Mouse (Mus musculus) ES-CJ7 (cell line): Measurements from ENCODE around the gene Slc25a44.
"Not testable (repeated sequence)": the region's sequence is repeated elsewhere in the genome, so short reads cannot be mapped to it uniquely, and the experiment has no call there.

Experiments used
- DNase-seq: peaks from one replicate; pipeline ENCODE4 v3.0.0; 2011; ENCODE audit warnings: low read depth, low spot score

The Slc25a44 gene

DNA sequence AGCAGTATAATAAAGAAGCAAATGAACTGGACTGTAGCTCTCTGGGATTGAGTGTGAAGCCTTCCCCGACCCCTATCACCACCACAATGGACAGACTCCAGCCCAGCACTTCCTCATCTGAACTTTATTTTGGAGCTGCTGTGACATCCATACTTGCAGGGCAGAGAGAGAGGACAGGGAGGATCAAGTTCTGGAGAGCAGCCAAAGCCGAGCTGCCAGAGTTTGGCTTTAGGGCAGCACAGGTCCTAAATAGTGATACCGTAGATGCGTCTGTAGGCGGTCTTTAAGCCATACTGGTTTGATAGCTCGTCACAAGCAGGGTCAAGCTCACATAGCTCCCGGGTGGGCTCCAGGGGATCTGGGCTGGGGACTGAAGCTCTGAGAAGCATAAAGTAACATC is 56.4 kb downstream of the Slc25a44 start:
- DNase-seq = not testable (repeated sequence)

DNA sequence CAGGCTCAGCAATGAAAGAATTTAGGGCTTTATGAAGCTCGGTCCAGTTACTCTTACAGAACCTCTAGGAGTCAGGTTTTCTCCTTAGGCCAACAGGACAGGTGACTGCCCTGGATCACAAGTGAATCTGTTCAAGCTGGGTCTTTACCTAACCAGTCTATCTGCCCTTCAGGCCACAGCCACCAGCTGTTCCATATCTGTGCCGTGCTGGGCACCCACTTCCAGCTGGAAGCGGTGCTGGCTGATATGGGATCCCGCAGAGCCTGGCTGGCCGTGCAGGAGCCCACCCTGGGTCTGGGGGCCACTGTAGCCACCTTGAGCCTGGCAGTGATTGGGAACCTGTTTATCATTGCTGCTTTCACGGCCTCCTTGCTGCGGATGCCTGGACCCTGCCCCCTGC is 57.4 kb downstream of the Slc25a44 start:
- DNase-seq = not testable (repeated sequence)

GRCm38 (mm10) chr3:88366830-88367428 is 58.0 kb downstream of the Slc25a44 start:
- not testable (repeated sequence) for DNase-seq

GRCm38 (mm10) chr3:88365705-88366361 is 59.1 kb downstream of the Slc25a44 start:
- DNase-seq = peak; percentile 35

GRCm38 (mm10) chr3:88364337-88364736 is 60.6 kb downstream of the Slc25a44 start, which contains the start of gene Paqr6:
Gene Paqr6 (plus strand): TSS chr3:88364584.
- peak; percentile 87 for DNase-seq

DNA sequence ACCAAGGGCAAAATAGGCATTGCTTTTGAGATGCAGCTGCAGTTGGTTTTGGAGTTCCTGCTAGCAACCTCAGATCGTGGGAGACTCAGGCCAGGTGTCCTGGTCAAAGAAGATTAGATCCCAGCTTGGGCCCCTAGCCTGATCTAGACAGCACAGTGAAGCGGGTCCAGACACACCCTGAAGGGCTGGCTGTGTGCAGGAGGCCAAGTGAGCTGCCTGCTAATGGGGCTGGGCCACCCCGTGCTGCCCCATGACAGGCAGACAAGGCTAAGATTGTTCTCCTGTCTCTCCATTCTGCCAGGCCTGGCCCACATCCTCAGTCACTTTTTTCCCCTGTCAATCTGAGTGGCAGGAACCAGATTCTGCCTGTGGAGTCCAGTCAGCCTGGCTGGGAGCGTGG is 61.2 kb downstream of the Slc25a44 start:
- DNase-seq = no peak

- no peak for DNase-seq
Measured at GRCm38 (mm10) chr3:88361612-88362313, 63.2 kb downstream of the Slc25a44 start.

DNA sequence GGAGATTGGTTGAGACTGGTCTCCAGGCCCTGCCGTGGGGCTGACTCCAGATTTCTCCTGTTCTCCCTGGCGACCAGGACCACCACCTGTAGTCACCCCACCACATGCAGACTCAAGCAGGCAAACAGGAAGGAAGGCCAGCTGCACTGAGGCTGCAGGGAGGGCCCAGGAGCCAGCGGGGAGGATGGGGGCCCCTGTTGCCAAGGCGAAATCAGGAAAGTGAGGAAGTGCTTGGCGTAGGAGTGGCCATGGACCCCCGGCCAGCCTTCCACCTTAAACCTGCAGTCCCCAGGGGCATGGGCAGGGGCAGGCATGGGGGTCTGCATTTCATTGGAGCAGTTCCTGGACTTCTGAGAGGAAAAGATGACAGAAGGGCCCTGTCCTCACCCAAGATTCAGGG is 63.8 kb downstream of the Slc25a44 start:
- no peak for DNase-seq
